Mouse (Mus musculus): Measurements from ENCODE around the gene H1f0. TPM values are rescaled to one million over a fixed set of nuclear protein-coding genes. Genes with fewer than 3 reads are reported as not detected.
A peak's percentile ranks its signal among the peaks of the same experiment; 100 is the strongest.

The H1f0 gene
- total and polyA plus RNA-seq, 2 experiments = 68.0 to 82.1 TPM

DNA sequence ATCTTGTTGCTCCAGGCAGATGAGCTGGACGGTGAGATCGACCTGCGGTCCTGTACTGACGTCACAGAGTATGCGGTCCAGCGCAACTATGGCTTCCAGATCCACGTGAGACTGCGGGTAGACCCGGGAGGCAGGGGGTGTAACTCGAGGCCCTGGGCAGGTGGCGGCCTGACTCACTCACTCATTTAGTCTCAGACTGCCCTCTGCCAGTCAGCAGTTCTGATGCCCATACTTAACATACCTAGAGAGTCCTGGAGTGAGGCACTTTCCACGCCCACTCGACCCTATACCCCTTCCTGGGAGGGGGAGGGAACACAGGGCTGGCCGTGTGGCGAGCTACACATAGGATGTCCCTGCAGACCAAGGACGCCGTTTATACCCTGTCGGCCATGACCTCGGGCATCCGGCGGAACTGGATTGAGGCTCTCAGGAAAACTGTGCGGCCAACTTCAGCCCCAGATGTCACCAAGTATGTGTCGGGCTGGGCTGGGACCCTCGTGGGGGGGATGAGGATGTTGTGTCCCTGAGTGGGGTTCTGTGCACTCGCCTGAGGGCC, 37.2 kb upstream of the H1f0 start:
- no peak overlapping the region for H3K27ac ChIP-seq (replicated peaks; ENCODE audit: insufficient read depth, low read depth, low read length)
- no peak for DNase-seq (ENCODE audit: extremely low read depth, low read depth, low spot score)
- H3K36me3 ChIP-seq (ENCODE audit: control insufficient read depth, insufficient read depth, low read length) = peaks cover 5% of the 10 kb centered on the region; the same call in 1 of the 2 replicates
- peaks cover 5% of the 10 kb centered on the region; the same call in 1 of the 2 replicates for H3K4me1 ChIP-seq (ENCODE audit: control insufficient read depth, insufficient read depth, low read length)
- no peak overlapping the region for H3K9ac ChIP-seq (ENCODE audit: low read depth, low read length)
- 94% methylated on average over 25 of the region's 25 CpGs for WGBS
- 0 out of 2 replicates have a peak, but pooled peaks cover 4% of the 10 kb centered on the region for H3K79me2 ChIP-seq (ENCODE audit: control insufficient read depth, insufficient read depth, low read length)
- no peaks in the 10 kb centered on the region for H3K27me3 ChIP-seq (ENCODE audit: control insufficient read depth, insufficient read depth, low read length)
- H3K4me3 ChIP-seq (ENCODE audit: insufficient read depth, low read depth, low read length) = no peak overlapping the region
- TF ChIP-seq POLR2A (IDR thresholded peaks at IDR 0.05; ENCODE audit: extremely low read depth, insufficient read depth, low read length) (no peak), CTCF (IDR thresholded peaks at IDR 0.05; ENCODE audit: low read depth, low read length) (no peak)

DNA sequence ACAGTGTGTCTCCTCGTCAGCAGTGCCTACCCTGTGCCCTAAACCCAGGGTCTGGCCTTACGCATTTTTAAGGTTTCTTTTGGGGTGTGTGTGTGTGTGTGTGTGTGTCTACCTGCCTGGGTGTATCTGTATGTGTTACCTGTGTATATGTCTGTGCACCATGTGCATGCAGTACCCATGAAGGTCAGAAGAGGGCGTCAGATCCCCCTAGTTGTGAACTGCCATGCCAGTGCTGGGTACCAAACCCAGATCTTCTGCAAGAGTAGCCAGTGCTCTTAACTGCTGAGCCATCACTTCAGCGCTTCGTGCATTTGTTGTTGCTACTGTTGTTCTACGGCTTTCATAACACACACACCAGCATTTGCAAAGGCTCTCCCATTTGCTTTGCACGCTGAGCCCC, 36.0 kb upstream of the H1f0 start:
- no peak for DNase-seq (ENCODE audit: extremely low read depth, low read depth, low spot score)
- H3K36me3 ChIP-seq (ENCODE audit: control insufficient read depth, insufficient read depth, low read length) = peaks cover 5% of the 10 kb centered on the region; the same call in 1 of the 2 replicates
- no peak overlapping the region for H3K4me3 ChIP-seq (ENCODE audit: insufficient read depth, low read depth, low read length)
- H3K4me1 ChIP-seq (ENCODE audit: control insufficient read depth, insufficient read depth, low read length) = peaks cover 11% of the 10 kb centered on the region
- WGBS = 95% methylated on average over 7 of the region's 7 CpGs
- no peak overlapping the region for H3K9ac ChIP-seq (ENCODE audit: low read depth, low read length)
- H3K27ac ChIP-seq (replicated peaks; ENCODE audit: insufficient read depth, low read depth, low read length) = no peak overlapping the region
- TF ChIP-seq POLR2A (IDR thresholded peaks at IDR 0.05; ENCODE audit: extremely low read depth, insufficient read depth, low read length) = no peak
- peak; percentile 49 for TF ChIP-seq CTCF (IDR thresholded peaks at IDR 0.05; ENCODE audit: low read depth, low read length)
- 0 out of 2 replicates have a peak, but pooled peaks cover 3% of the 10 kb centered on the region for H3K79me2 ChIP-seq (ENCODE audit: control insufficient read depth, insufficient read depth, low read length)
- H3K27me3 ChIP-seq (ENCODE audit: control insufficient read depth, insufficient read depth, low read length) = no peaks in the 10 kb centered on the region

DNA sequence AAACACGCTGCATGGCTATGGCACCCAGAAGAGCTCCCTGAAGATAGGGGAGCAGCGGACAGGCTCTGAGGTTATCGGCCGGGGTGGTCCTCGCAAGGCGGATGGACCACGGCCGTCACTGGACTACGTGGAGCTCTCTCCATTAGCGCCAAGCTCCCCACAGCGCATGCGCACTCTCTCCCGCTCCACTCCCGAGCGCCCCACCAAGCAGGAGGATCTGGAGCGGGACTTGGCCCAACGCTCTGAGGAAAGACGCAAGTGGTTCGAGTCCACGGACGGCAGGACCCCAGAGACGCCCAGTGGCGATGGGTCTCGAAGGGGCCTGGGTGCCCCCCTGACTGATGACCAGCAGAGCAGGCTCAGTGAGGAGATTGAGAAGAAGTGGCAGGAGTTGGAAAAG, 35.3 kb upstream of the H1f0 start:
- no peak overlapping the region for H3K4me3 ChIP-seq (ENCODE audit: insufficient read depth, low read depth, low read length)
- 0 out of 2 replicates have a peak, but pooled peaks cover 3% of the 10 kb centered on the region for H3K79me2 ChIP-seq (ENCODE audit: control insufficient read depth, insufficient read depth, low read length)
- no peak overlapping the region for H3K9ac ChIP-seq (ENCODE audit: low read depth, low read length)
- no peaks in the 10 kb centered on the region for H3K27me3 ChIP-seq (ENCODE audit: control insufficient read depth, insufficient read depth, low read length)
- WGBS = 96% methylated on average over 24 of the region's 24 CpGs
- no peak overlapping the region for H3K27ac ChIP-seq (replicated peaks; ENCODE audit: insufficient read depth, low read depth, low read length)
- DNase-seq (ENCODE audit: extremely low read depth, low read depth, low spot score) = no peak
- H3K4me1 ChIP-seq (ENCODE audit: control insufficient read depth, insufficient read depth, low read length) = peaks cover 11% of the 10 kb centered on the region
- peaks cover 5% of the 10 kb centered on the region; the same call in 1 of the 2 replicates for H3K36me3 ChIP-seq (ENCODE audit: control insufficient read depth, insufficient read depth, low read length)
- TF ChIP-seq CTCF (IDR thresholded peaks at IDR 0.05; ENCODE audit: low read depth, low read length) (no peak), POLR2A (IDR thresholded peaks at IDR 0.05; ENCODE audit: extremely low read depth, insufficient read depth, low read length) (no peak)

DNA sequence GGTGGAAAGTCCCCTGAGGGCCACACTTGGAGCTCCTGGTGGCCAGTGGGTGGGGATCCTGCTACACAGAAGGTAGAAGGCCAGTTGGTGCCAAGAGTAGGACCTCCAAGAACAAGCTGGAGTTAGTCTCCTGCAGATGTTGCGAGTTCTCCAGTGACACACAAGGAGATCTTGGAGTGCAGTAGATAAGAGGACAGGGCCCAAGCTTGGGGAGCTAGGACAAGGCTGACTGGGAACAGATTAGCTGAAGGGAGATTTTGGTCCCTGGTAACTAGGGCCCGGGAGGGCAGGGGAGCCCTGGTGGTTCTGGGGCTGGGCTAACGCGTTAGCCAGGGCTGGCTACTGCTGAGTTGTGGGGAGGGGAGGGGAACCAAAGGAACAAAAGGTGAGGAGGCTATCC, 32.3 kb upstream of the H1f0 start:
- 0 out of 2 replicates have a peak, but pooled peaks cover under 1% of the 10 kb centered on the region for H3K79me2 ChIP-seq (ENCODE audit: control insufficient read depth, insufficient read depth, low read length)
- H3K27me3 ChIP-seq (ENCODE audit: control insufficient read depth, insufficient read depth, low read length) = no peaks in the 10 kb centered on the region
- DNase-seq (ENCODE audit: extremely low read depth, low read depth, low spot score) = no peak
- H3K36me3 ChIP-seq (ENCODE audit: control insufficient read depth, insufficient read depth, low read length) = peaks cover 5% of the 10 kb centered on the region; the same call in 1 of the 2 replicates
- H3K4me3 ChIP-seq (ENCODE audit: insufficient read depth, low read depth, low read length) = no peak overlapping the region
- peaks cover 11% of the 10 kb centered on the region for H3K4me1 ChIP-seq (ENCODE audit: control insufficient read depth, insufficient read depth, low read length)
- H3K27ac ChIP-seq (replicated peaks; ENCODE audit: insufficient read depth, low read depth, low read length) = peak overlapping the region; percentile 62; the same call in 1 of the 2 replicates
- 99% methylated on average over 4 of the region's 4 CpGs for WGBS
- H3K9ac ChIP-seq (ENCODE audit: low read depth, low read length) = no peak overlapping the region
- no peak for TF ChIP-seq CTCF (IDR thresholded peaks at IDR 0.05; ENCODE audit: low read depth, low read length)
- no peak for TF ChIP-seq POLR2A (IDR thresholded peaks at IDR 0.05; ENCODE audit: extremely low read depth, insufficient read depth, low read length)

DNA sequence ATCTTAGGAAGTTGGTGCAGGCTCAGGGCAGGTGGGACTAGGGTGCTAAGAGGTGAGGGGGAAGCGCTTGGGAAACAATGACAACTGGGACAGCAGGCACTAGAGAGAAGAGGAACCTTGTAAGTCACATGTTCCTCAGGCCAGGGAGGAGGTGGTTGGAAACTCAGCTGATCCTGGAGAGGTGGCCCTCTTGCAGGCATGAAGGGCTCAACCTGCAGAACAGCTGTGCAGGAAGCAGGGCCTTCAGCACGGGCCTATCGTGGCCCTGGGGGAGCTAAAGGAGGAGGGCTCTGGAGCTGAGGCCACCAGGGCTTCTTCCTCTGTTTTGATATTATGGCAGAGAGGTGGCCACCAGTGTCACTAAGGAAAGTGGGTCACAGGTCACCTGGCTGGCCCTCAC, 31.6 kb upstream of the H1f0 start:
- Histone ChIP-seq H3K79me2 (ENCODE audit: control insufficient read depth, insufficient read depth, low read length) (no peaks in the 10 kb centered on the region), H3K27ac (replicated peaks; ENCODE audit: insufficient read depth, low read depth, low read length) (peak overlapping the region; percentile 62), H3K36me3 (ENCODE audit: control insufficient read depth, insufficient read depth, low read length) (peaks cover 4% of the 10 kb centered on the region; the same call in 1 of the 2 replicates), H3K27me3 (ENCODE audit: control insufficient read depth, insufficient read depth, low read length) (no peaks in the 10 kb centered on the region), H3K4me1 (ENCODE audit: control insufficient read depth, insufficient read depth, low read length) (peaks cover 11% of the 10 kb centered on the region), H3K4me3 (ENCODE audit: insufficient read depth, low read depth, low read length) (no peak overlapping the region), H3K9ac (ENCODE audit: low read depth, low read length) (no peak overlapping the region)
- 48% methylated on average over 3 of the region's 3 CpGs for WGBS
- peak; percentile 67 for DNase-seq (ENCODE audit: extremely low read depth, low read depth, low spot score)
- TF ChIP-seq CTCF (IDR thresholded peaks at IDR 0.05; ENCODE audit: low read depth, low read length) (no peak), POLR2A (IDR thresholded peaks at IDR 0.05; ENCODE audit: extremely low read depth, insufficient read depth, low read length) (no peak)

DNA sequence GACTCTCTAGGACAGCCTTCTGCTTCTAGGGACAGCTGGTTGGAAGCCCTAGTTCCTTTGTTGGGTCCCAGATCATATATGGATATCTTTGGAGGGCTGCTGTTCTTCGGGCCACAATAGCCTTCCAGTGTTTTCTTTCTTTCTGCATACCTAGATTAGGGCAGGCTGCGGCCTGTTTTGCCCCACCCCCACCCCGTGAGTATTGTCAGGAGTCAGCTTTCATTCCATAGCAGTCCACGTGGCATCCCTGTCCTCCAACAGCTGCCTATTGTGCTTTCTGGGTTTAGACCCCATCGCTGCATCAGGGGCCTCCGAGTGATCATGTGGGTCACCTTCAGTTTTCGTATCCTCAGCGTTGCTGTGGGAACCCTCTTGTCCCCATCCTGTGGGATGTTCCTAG, 29.9 kb upstream of the H1f0 start:
- DNase-seq (ENCODE audit: extremely low read depth, low read depth, low spot score) = no peak
- no peaks in the 10 kb centered on the region; the same call in 1 of the 2 replicates for H3K36me3 ChIP-seq (ENCODE audit: control insufficient read depth, insufficient read depth, low read length)
- no peak overlapping the region for H3K27ac ChIP-seq (replicated peaks; ENCODE audit: insufficient read depth, low read depth, low read length)
- H3K4me1 ChIP-seq (ENCODE audit: control insufficient read depth, insufficient read depth, low read length) = peaks cover 11% of the 10 kb centered on the region
- no peaks in the 10 kb centered on the region for H3K27me3 ChIP-seq (ENCODE audit: control insufficient read depth, insufficient read depth, low read length)
- no peak overlapping the region for H3K9ac ChIP-seq (ENCODE audit: low read depth, low read length)
- WGBS = 82% methylated on average over 8 of the region's 8 CpGs
- H3K4me3 ChIP-seq (ENCODE audit: insufficient read depth, low read depth, low read length) = no peak overlapping the region
- TF ChIP-seq CTCF (IDR thresholded peaks at IDR 0.05; ENCODE audit: low read depth, low read length) = no peak
- no peak for TF ChIP-seq POLR2A (IDR thresholded peaks at IDR 0.05; ENCODE audit: extremely low read depth, insufficient read depth, low read length)
- no peaks in the 10 kb centered on the region for H3K79me2 ChIP-seq (ENCODE audit: control insufficient read depth, insufficient read depth, low read length)
